Mouse (Mus musculus): ENCODE results near the gene Cd200. TPM values are rescaled to one million over a fixed set of nuclear protein-coding genes. Genes with fewer than 3 reads are reported as not detected.

Cd200 gene
- polyA plus RNA-seq, 1 experiment from 2014 or later, result 52.9 TPM

- Histone ChIP-seq H3K4me1 (replicated peaks; ENCODE audit: control insufficient read depth, insufficient read depth, low read length) (no peaks in the 10 kb centered on the region), H3K27ac (ENCODE audit: low read depth, low read length) (no peak overlapping the region), H3K9ac (ENCODE audit: low read depth, low read length) (no peak overlapping the region), H3K4me3 (ENCODE audit: low read depth, low read length) (no peak overlapping the region), H3K4me2 (replicated peaks; ENCODE audit: low read depth, low read length) (no peak overlapping the region), H3K27me3 (ENCODE audit: control insufficient read depth, insufficient read depth, low read length) (no peaks in the 10 kb centered on the region), H3K36me3 (ENCODE audit: control insufficient read depth, insufficient read depth, low read length) (no peaks in the 10 kb centered on the region), H3K9me3 (ENCODE audit: control insufficient read depth, low read length) (no peaks in the 10 kb centered on the region)
- DNase-seq (ENCODE audit: low spot score) (no peak), ATAC-seq (ENCODE audit: low FRiP score) (no peak)
- 87% methylated on average over 2 of the region's 2 CpGs for WGBS
These were observed 19.8 kb downstream of the Cd200 start for GRCm38 (mm10) chr16:45389041-45389440.

- Histone ChIP-seq H3K4me2 (replicated peaks; ENCODE audit: low read depth, low read length) (no peak overlapping the region), H3K27me3 (ENCODE audit: control insufficient read depth, insufficient read depth, low read length) (no peaks in the 10 kb centered on the region), H3K9ac (ENCODE audit: low read depth, low read length) (no peak overlapping the region), H3K4me3 (ENCODE audit: low read depth, low read length) (no peak overlapping the region), H3K27ac (ENCODE audit: low read depth, low read length) (no peak overlapping the region), H3K36me3 (ENCODE audit: control insufficient read depth, insufficient read depth, low read length) (no peaks in the 10 kb centered on the region), H3K4me1 (replicated peaks; ENCODE audit: control insufficient read depth, insufficient read depth, low read length) (no peaks in the 10 kb centered on the region), H3K9me3 (ENCODE audit: control insufficient read depth, low read length) (no peaks in the 10 kb centered on the region)
- DNase-seq (ENCODE audit: low spot score) (no peak), ATAC-seq (ENCODE audit: low FRiP score) (no peak)
- 79% methylated on average over 3 of the region's 3 CpGs for WGBS
These were observed 27.0 kb downstream of the Cd200 start for GRCm38 (mm10) chr16:45381811-45382210.

GRCm38 (mm10) chr16:45378959-45379358 is 29.9 kb downstream of the Cd200 start:
- H3K36me3 ChIP-seq (ENCODE audit: control insufficient read depth, insufficient read depth, low read length), result no peaks in the 10 kb centered on the region
- no peak for ATAC-seq (ENCODE audit: low FRiP score)
- no peak overlapping the region for H3K4me3 ChIP-seq (ENCODE audit: low read depth, low read length)
- H3K4me1 ChIP-seq (replicated peaks; ENCODE audit: control insufficient read depth, insufficient read depth, low read length), result no peaks in the 10 kb centered on the region
- H3K9ac ChIP-seq (ENCODE audit: low read depth, low read length), result no peak overlapping the region
- 87% methylated on average over 3 of the region's 3 CpGs for WGBS
- H3K4me2 ChIP-seq (replicated peaks; ENCODE audit: low read depth, low read length), result no peak overlapping the region
- H3K9me3 ChIP-seq (ENCODE audit: control insufficient read depth, low read length), result no peaks in the 10 kb centered on the region
- no peaks in the 10 kb centered on the region for H3K27me3 ChIP-seq (ENCODE audit: control insufficient read depth, insufficient read depth, low read length)
- H3K27ac ChIP-seq (ENCODE audit: low read depth, low read length), result no peak overlapping the region
- DNase-seq (ENCODE audit: low spot score), result no peak

GRCm38 (mm10) chr16:45378147-45378943 is 30.5 kb downstream of the Cd200 start:
- WGBS, result 93% methylated on average over 5 of the region's 5 CpGs
- Histone ChIP-seq H3K36me3 (ENCODE audit: control insufficient read depth, insufficient read depth, low read length) (no peaks in the 10 kb centered on the region), H3K27ac (ENCODE audit: low read depth, low read length) (no peak overlapping the region), H3K27me3 (ENCODE audit: control insufficient read depth, insufficient read depth, low read length) (no peaks in the 10 kb centered on the region), H3K4me3 (ENCODE audit: low read depth, low read length) (no peak overlapping the region), H3K4me1 (replicated peaks; ENCODE audit: control insufficient read depth, insufficient read depth, low read length) (no peaks in the 10 kb centered on the region), H3K4me2 (replicated peaks; ENCODE audit: low read depth, low read length) (no peak overlapping the region), H3K9ac (ENCODE audit: low read depth, low read length) (no peak overlapping the region), H3K9me3 (ENCODE audit: control insufficient read depth, low read length) (no peaks in the 10 kb centered on the region)
- DNase-seq (ENCODE audit: low spot score) (no peak), ATAC-seq (ENCODE audit: low FRiP score) (no peak)

- H3K4me3 ChIP-seq (ENCODE audit: low read depth, low read length), result no peak overlapping the region
- H3K4me1 ChIP-seq (replicated peaks; ENCODE audit: control insufficient read depth, insufficient read depth, low read length), result no peaks in the 10 kb centered on the region
- no peaks in the 10 kb centered on the region for H3K9me3 ChIP-seq (ENCODE audit: control insufficient read depth, low read length)
- whole genome bisulfite sequencing, result 88% methylated on average over 4 of the region's 4 CpGs
- H3K4me2 ChIP-seq (replicated peaks; ENCODE audit: low read depth, low read length), result no peak overlapping the region
- no peak overlapping the region for H3K9ac ChIP-seq (ENCODE audit: low read depth, low read length)
- H3K36me3 ChIP-seq (ENCODE audit: control insufficient read depth, insufficient read depth, low read length), result no peaks in the 10 kb centered on the region
- DNase-seq (ENCODE audit: low spot score), result no peak
- ATAC-seq (ENCODE audit: low FRiP score), result no peak
- H3K27ac ChIP-seq (ENCODE audit: low read depth, low read length), result no peak overlapping the region
- H3K27me3 ChIP-seq (ENCODE audit: control insufficient read depth, insufficient read depth, low read length), result no peaks in the 10 kb centered on the region
These were observed 31.5 kb downstream of the Cd200 start for GRCm38 (mm10) chr16:45377332-45377731.

GRCm38 (mm10) chr16:45376812-45377211 is 32.0 kb downstream of the Cd200 start:
- WGBS, result 62% methylated on average over 2 of the region's 2 CpGs
- no peak overlapping the region for H3K4me3 ChIP-seq (ENCODE audit: low read depth, low read length)
- no peak for ATAC-seq (ENCODE audit: low FRiP score)
- H3K4me2 ChIP-seq (replicated peaks; ENCODE audit: low read depth, low read length), result no peak overlapping the region
- no peaks in the 10 kb centered on the region for H3K27me3 ChIP-seq (ENCODE audit: control insufficient read depth, insufficient read depth, low read length)
- no peak overlapping the region for H3K27ac ChIP-seq (ENCODE audit: low read depth, low read length)
- DNase-seq (ENCODE audit: low spot score), result no peak
- H3K9ac ChIP-seq (ENCODE audit: low read depth, low read length), result no peak overlapping the region
- H3K9me3 ChIP-seq (ENCODE audit: control insufficient read depth, low read length), result no peaks in the 10 kb centered on the region
- no peaks in the 10 kb centered on the region for H3K4me1 ChIP-seq (replicated peaks; ENCODE audit: control insufficient read depth, insufficient read depth, low read length)
- no peaks in the 10 kb centered on the region for H3K36me3 ChIP-seq (ENCODE audit: control insufficient read depth, insufficient read depth, low read length)

GRCm38 (mm10) chr16:45376294-45376693 is 32.6 kb downstream of the Cd200 start:
- H3K4me3 ChIP-seq (ENCODE audit: low read depth, low read length), result no peak overlapping the region
- H3K4me2 ChIP-seq (replicated peaks; ENCODE audit: low read depth, low read length), result no peak overlapping the region
- H3K27ac ChIP-seq (ENCODE audit: low read depth, low read length), result no peak overlapping the region
- H3K4me1 ChIP-seq (replicated peaks; ENCODE audit: control insufficient read depth, insufficient read depth, low read length), result no peaks in the 10 kb centered on the region
- no peaks in the 10 kb centered on the region for H3K9me3 ChIP-seq (ENCODE audit: control insufficient read depth, low read length)
- H3K9ac ChIP-seq (ENCODE audit: low read depth, low read length), result no peak overlapping the region
- ATAC-seq (ENCODE audit: low FRiP score), result no peak
- no peaks in the 10 kb centered on the region for H3K27me3 ChIP-seq (ENCODE audit: control insufficient read depth, insufficient read depth, low read length)
- no peaks in the 10 kb centered on the region for H3K36me3 ChIP-seq (ENCODE audit: control insufficient read depth, insufficient read depth, low read length)
- 83% methylated on average over 4 of the region's 4 CpGs for WGBS
- no peak for DNase-seq (ENCODE audit: low spot score)

GRCm38 (mm10) chr16:45375506-45376225 is 33.2 kb downstream of the Cd200 start:
- H3K4me1 ChIP-seq (replicated peaks; ENCODE audit: control insufficient read depth, insufficient read depth, low read length), result no peaks in the 10 kb centered on the region
- no peaks in the 10 kb centered on the region for H3K36me3 ChIP-seq (ENCODE audit: control insufficient read depth, insufficient read depth, low read length)
- H3K4me3 ChIP-seq (ENCODE audit: low read depth, low read length), result no peak overlapping the region
- no peak overlapping the region for H3K27ac ChIP-seq (ENCODE audit: low read depth, low read length)
- DNase-seq (ENCODE audit: low spot score), result no peak
- H3K4me2 ChIP-seq (replicated peaks; ENCODE audit: low read depth, low read length), result no peak overlapping the region
- no peaks in the 10 kb centered on the region for H3K27me3 ChIP-seq (ENCODE audit: control insufficient read depth, insufficient read depth, low read length)
- no peak overlapping the region for H3K9ac ChIP-seq (ENCODE audit: low read depth, low read length)
- 83% methylated on average over 2 of the region's 2 CpGs for WGBS
- no peak for ATAC-seq (ENCODE audit: low FRiP score)
- no peaks in the 10 kb centered on the region for H3K9me3 ChIP-seq (ENCODE audit: control insufficient read depth, low read length)

GRCm38 (mm10) chr16:45374074-45374473 is 34.8 kb downstream of the Cd200 start:
- Histone ChIP-seq H3K36me3 (ENCODE audit: control insufficient read depth, insufficient read depth, low read length) (no peaks in the 10 kb centered on the region), H3K4me3 (ENCODE audit: low read depth, low read length) (no peak overlapping the region), H3K9me3 (ENCODE audit: control insufficient read depth, low read length) (no peaks in the 10 kb centered on the region), H3K4me2 (replicated peaks; ENCODE audit: low read depth, low read length) (no peak overlapping the region), H3K9ac (ENCODE audit: low read depth, low read length) (no peak overlapping the region), H3K27ac (ENCODE audit: low read depth, low read length) (no peak overlapping the region), H3K4me1 (replicated peaks; ENCODE audit: control insufficient read depth, insufficient read depth, low read length) (no peaks in the 10 kb centered on the region), H3K27me3 (ENCODE audit: control insufficient read depth, insufficient read depth, low read length) (no peaks in the 10 kb centered on the region)
- WGBS, result 84% methylated on average over 2 of the region's 2 CpGs
- DNase-seq (ENCODE audit: low spot score) (no peak), ATAC-seq (ENCODE audit: low FRiP score) (no peak)

Measured in hindbrain, embryonic 11.5 days (tissue).